Mouse (Mus musculus): ENCODE results near the gene Rnf220.

DNA sequence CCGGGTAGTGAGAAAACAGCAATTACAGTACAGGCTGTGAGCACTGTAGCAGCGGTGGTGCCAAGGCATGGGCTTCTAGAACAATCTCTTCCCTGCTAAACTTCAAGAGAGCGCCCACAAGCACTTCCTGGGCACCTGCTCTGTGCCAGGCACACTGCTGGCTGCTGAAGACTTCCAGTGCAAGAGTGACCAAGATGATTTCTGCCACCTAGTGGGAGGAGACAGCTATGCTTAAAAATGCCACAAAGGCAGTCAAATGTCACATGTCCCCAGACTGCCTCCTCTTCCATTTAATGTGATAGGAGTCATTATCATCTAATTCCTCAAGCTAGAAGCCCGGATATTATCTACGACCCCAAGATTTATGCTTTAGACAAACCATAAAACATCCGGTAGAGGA is 150.8 kb downstream of the Rnf220 start:
- TF ChIP-seq CTCF (IDR thresholded peaks at IDR 0.05; ENCODE audit: extremely low read depth, insufficient read depth, low read length) (peak; percentile 64), POLR2A (IDR thresholded peaks at IDR 0.05; ENCODE audit: extremely low read depth, insufficient read depth, low read length) (no peak)

Measured in cortical plate, adult 2 months (tissue).